Mouse (Mus musculus): Measurements from ENCODE around the gene Nuf2.

DNA sequence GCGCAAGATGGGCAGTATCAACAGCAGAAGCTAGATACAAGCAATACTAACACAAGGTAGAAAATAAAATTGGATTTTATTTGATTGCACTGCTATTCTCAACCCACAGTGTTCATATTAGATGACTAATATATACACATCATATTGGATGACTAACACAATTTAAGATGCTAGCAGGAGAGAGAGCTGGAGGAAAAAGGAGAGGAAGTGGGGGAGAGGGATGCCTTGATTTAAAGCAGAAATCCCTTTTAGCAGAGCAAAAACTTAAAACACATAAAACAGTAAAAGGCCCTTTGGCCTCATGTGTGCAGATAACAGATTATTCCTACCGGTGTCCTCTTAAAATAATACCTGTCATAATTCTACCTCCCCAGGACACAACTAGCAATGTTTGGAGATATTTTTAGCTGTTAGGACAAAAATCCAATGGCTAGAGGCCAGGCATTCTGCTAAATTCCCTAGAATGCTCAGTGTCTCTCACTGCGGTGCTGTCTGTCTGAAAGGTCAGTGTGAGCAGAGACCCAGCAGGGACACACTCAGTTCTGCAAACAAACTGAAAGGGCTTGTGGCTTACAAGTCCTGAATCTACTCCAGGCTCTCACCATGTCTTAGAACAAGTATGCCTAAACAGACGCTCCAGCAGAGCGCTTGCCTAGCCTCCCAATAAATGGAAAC is 5.1 kb downstream of the Nuf2 start:
- TF ChIP-seq CTCF (IDR thresholded peaks at IDR 0.05; ENCODE audit: borderline replicate concordance, insufficient read depth, low read length) (no peak), POLR2A (IDR thresholded peaks at IDR 0.05; ENCODE audit: low read depth, low read length) (no peak)

All from embryonic fibroblast, embryonic 13.5 days (primary cell).